Mouse (Mus musculus) heart, postnatal 10 days (tissue): ENCODE measurements around the gene Lix1. TPM values are rescaled to one million over a fixed set of nuclear protein-coding genes. Genes with fewer than 3 reads are reported as not detected.

Source experiments
- DNase-seq, 2 experiments: peaks; one replicate each; pipeline ENCODE4 v3.0.0; 2021
- intact Hi-C: fragments of 180-260 bp; cut with DNase I; formaldehyde crosslinking; loops from one replicate; pipeline ENCODE4 v1.15.1; 2025
- total RNA-seq, 2 experiments: library from RNA; stranded (reverse); gene quantifications; 2 replicates each; pipeline ENCODE4 v1.2.3; 2021

Lix1 gene
- 1 to 10 TPM; 5.3 to 6.0 TPM for total RNA-seq

DNA sequence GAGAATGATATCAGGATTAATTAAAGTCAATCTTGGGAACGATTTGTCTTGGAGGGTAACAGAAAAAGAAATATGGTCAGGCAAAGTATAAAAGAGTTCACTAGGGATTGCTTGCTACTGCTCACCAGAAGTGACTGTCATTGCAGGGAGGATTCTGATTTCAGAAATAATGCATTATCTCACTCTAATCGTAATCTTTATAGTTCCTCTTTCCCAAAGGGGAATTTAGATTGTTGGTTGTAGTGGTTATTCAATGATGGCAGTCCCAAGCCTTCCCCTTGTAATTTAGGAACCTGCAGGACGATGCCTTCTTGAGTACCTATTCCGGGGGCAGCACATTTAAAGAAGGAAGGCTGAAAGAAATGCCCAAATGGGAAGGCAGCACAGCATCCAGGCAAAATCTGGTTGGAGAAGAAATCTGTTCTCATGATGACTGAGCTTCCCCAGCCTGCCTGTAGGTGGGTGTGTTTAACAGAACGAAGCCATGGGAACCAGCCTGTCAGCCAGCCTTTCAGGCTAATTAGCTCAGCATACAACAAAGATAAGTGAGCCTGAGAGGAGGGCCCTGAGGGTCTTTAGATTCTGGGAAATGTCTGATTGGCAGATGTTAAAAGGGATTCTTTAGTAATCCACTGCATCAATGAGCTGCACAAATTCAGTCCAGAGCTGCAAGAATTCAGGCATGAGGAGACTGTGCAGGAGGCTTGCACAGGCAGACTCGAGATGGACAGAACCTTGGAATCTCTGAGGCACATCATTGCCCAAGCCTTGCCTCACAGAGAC is at the start of gene Lix1:
Gene Lix1, plus strand, starts transcription at position 451 of the 783 bp plus-strand sequence.
- intact Hi-C loops, result loop anchor here (5.0 kb wide), 1 partner anchor 120 kb away; no protein-coding TSS in a partner anchor
- peak; percentile 39 to 59 for DNase-seq

DNA sequence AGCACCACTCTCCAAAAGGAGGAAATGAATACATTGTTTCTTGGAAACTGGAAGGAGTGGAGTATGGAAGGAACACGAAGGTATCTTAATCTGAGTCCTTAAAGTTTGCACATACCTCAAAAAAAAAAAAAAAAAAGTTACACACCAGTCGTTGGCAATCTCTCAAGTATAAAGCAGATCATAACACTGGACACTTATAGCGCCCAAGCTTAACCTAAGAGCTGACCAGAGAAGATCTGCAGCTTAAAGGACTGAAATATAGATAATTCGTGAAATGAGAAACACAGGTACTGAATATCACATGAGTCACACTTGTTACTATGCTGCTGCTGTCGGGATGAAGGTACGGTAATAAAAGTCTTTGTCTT is 28.9 kb upstream of the Lix1 start:
- intact Hi-C loops, result loop anchor here (2.0 to 10.0 kb wide), 5 partner anchors 79 to 461 kb away; no protein-coding TSS in a partner anchor
- no peak for DNase-seq

GRCm38 (mm10) chr17:17373918-17374910 is 28.3 kb upstream of the Lix1 start, which contains the start of gene Riok2:
Gene Riok2, plus strand, starts transcription at chr17:17374309.
- intact Hi-C loops, result loop anchor here (2.0 to 10.0 kb wide), 5 partner anchors 79 to 461 kb away; no protein-coding TSS in a partner anchor
- peak; percentile 98 to 99 for DNase-seq

- intact Hi-C loops, result loop anchor here (10.0 kb wide), 2 partner anchors 371 to 459 kb away; no protein-coding TSS in a partner anchor
- no peak for DNase-seq
Measured at GRCm38 (mm10) chr17:17375581-17375980, 26.9 kb upstream of the Lix1 start.

GRCm38 (mm10) chr17:17383703-17384102 is 18.8 kb upstream of the Lix1 start:
- intact Hi-C loops, result no loop called here
- DNase-seq, result no peak

DNA sequence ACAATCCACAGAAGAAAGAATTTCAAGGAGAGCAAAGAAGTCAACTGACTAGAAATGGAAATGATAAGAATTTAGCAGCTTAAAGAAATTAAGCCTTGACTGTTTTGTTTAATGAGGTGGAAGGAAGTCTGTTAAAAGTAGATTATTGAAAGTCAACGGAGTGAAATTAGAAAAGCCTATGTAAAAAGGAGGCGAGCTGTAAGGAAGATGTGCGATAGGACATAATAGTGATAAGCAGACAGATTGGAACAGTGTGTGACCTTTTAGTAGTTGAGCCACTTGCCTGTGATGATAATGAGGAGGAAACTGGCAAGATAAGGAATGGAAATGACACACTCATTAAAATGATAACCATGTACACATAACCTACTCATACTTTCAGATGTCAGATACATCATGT is 18.0 kb upstream of the Lix1 start:
- intact Hi-C loops, result no loop called here
- no peak for DNase-seq

DNA sequence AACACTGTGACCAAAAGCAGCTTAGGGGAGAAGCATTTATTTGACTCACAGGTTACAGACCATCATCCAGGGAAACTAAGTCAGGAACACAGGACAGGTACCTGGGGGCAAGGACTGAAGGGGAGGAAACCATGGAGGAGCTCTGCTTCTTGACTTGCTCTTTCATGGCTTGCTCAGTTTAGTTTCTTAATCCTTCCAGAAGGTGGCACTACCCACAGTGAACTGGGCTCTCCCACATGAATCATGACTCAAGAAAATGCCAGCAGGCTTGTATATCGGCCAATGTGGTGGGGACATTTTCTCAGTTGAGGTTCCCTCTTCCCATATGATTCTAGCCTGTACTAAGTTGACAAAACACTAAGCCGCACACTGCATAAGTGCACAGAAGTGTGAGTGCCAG is 16.4 kb upstream of the Lix1 start:
- DNase-seq, result no peak
- intact Hi-C loops, result loop anchor here (5.0 kb wide), 1 partner anchor 434 kb away; no protein-coding TSS in a partner anchor

- DNase-seq, result no peak
- intact Hi-C loops, result loop anchor here (10.0 kb wide), 1 partner anchor 173 kb away; no protein-coding TSS in a partner anchor
Measured at GRCm38 (mm10) chr17:17391823-17392222, 10.6 kb upstream of the Lix1 start.

GRCm38 (mm10) chr17:17392863-17393262 is 9.6 kb upstream of the Lix1 start:
- intact Hi-C loops, result loop anchor here (10.0 kb wide), 1 partner anchor 172 kb away; no protein-coding TSS in a partner anchor
- peak in 1 of 2 experiments; percentile 12 for DNase-seq

GRCm38 (mm10) chr17:17393300-17393699 is 9.2 kb upstream of the Lix1 start:
- no peak for DNase-seq
- intact Hi-C loops, result loop anchor here (10.0 kb wide), 1 partner anchor 172 kb away; no protein-coding TSS in a partner anchor

DNA sequence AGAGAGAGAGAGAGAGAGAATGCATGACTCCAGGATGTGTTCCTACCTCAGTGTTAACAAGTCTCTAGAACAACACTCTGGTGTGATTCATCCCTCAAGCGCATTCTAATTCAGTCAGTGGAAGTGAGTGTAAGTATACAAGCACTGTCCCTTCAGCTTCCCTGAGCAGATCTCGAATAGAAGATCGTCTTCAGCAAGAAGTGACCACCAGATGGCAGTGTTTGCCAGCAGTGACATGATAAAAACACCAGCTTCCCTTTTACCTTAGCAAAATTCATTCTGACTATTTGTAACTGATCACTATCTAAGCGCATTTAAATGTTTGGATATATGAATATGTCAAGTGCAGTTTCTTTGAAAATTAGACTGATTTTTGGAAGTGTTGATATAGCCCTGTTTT is 8.1 kb upstream of the Lix1 start:
- peak; percentile 74 to 84 for DNase-seq
- intact Hi-C loops, result loop anchor here (1.0 to 10.0 kb wide), 3 partner anchors 170 to 354 kb away; no protein-coding TSS in a partner anchor

DNA sequence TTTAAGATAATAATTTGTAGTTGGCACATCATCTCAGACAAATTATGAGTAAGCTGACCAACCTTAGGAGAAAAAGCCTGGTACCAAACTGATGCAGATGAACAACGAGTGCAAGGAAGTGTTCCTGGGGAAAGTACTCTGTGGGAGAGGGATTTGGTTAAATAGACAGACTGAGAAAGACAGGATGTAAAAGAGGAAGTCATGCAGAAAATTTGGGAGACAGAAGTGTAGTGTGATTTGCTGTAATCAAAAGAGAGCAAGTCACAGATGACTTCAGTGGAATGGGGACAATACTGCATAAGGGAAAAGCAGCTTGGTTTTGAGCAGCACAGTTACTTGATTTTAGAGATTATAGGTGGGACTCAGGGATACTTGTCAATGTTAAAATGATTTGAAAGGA is 5.6 kb upstream of the Lix1 start:
- DNase-seq, result no peak
- intact Hi-C loops, result loop anchor here (10.0 kb wide), 1 partner anchor 168 kb away; no protein-coding TSS in a partner anchor

GRCm38 (mm10) chr17:17398664-17399063 is 3.8 kb upstream of the Lix1 start:
- no peak for DNase-seq
- intact Hi-C loops, result loop anchor here (10.0 kb wide), 1 partner anchor 166 kb away; no protein-coding TSS in a partner anchor

DNA sequence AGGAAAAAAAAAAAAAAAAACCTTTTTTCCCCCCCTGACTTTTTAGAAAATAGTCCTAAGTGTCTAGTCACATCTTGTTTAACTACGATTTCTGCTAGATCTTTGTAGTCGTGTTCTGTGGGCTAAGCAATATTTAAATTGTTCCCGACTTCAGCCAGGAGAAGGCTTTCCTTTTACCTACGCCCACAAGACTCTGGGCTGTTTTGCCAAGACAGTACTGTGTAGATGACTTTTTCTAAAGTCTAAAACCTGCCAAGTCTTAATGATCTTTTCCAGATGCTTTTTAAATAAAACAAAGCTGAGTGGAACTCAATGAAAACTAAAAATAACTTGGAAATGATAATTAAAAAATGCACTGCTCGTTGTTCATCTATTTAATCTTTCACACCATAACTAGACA is 566 bp downstream of the Lix1 start:
- intact Hi-C loops, result loop anchor here (5.0 kb wide), 1 partner anchor 119 kb away; no protein-coding TSS in a partner anchor
- DNase-seq, result no peak

DNA sequence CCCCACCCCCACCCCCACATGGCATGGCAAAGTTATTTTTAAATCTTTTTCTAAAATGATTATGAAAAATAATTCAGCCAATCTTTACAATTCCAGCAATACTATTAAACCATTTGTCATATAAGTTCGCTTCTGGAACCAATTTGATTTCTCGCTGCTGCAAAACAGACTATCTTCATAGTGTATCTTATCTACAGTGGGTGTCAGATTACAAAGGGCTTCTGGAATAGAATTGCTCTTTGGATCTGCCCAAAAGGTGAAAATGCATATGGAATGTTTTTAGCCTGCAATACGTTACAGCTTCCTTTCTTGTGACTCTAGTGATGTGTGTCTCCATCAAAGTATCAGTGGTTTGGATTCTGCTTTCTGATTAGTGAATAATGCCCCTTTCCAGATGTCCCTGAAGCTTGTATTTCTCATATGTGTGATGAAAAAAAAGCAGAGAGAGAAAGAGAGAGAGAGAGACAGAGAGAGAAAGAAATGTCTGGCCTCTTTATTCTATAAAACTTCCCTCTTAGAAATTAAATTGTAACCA is 1.2 kb downstream of the Lix1 start:
- intact Hi-C loops, result loop anchor here (5.0 kb wide), 1 partner anchor 119 kb away; no protein-coding TSS in a partner anchor
- no peak for DNase-seq

DNA sequence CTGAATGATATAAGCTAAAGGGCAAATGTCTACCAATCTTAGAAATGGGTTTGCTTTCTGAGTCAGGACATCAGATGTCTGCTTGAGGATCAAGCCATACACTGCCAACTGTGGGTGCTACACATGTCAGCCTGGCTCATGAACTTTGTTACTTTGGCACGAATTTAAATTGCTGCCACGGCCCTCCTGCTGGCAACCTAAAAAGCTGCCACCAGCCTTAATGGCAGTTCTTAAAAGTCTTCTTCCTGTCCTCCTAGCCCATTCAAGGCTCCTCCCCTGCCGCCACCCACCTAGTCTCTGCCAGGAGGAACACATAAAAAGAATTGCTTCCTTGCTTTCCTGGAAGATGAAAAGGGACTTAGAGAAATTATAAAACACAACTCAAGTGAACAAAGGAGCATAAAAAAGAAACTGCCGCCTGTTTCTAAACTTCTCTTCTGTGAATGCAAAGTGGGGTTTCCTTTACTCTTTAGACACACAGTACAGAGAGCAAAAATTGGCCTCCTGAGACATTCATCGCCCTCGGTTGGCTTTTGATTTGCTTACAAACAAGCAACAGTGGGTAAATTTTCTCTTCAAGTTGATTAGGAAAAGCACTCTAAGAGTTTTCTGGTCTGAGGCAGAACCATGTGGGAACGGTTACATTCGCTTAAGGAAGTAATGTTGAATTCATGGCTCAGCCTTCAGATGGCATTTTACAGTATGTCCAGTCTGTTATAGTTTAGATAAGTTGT is 2.5 kb downstream of the Lix1 start:
- intact Hi-C loops, result loop anchor here (5.0 kb wide), 1 partner anchor 117 kb away; no protein-coding TSS in a partner anchor

GRCm38 (mm10) chr17:17405606-17406005 is 3.1 kb downstream of the Lix1 start:
- intact Hi-C loops, result no loop called here

More for the DNA sequence above, 2.5 kb downstream of the Lix1 start:
- no peak for DNase-seq

GRCm38 (mm10) chr17:17408137-17408536 is 5.7 kb downstream of the Lix1 start:
- intact Hi-C loops, result no loop called here

More at GRCm38 (mm10) chr17:17405606-17406005, 3.1 kb downstream of the Lix1 start:
- no peak for DNase-seq

More at GRCm38 (mm10) chr17:17408137-17408536, 5.7 kb downstream of the Lix1 start:
- no peak for DNase-seq
